Mouse (Mus musculus): ENCODE data around the gene Fcgrt.
"Not testable (repeated sequence)": the region's sequence is repeated elsewhere in the genome, so short reads cannot be mapped to it uniquely, and the experiment has no call there.

Gene Fcgrt

DNA sequence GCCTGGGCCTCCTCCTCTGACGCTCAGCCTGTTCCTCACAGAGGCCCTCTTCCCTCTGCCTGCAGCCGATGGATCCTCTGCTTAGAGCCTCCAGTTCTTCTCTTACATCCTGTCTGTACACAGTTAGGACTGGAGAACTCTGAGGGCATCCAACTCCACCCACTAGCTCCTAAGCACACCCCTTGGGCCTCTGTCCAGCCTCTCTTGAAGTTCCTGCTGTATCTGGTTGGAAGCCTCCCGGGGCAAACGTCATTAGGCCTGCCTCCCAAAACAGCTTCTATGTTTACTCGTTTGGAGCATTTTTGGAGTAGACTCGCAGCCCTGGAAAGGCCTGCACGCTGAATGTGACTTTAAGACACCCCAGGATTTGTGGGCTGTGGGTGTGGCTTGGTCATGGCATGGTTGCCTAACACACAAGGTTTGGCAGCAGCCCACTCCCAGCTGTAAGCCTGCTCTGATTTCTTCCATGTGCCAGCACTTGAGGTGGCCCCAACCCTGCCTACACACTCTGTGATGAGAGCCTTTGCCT is at the start of gene Fcgrt:
Fcgrt (minus strand) TSS at position 200 of the 529 bp plus-strand sequence.
- DNase-seq (ENCODE audit: low read depth in 1 of 2, low spot score in 2 of 2): peak; percentile 58 to 72

DNA sequence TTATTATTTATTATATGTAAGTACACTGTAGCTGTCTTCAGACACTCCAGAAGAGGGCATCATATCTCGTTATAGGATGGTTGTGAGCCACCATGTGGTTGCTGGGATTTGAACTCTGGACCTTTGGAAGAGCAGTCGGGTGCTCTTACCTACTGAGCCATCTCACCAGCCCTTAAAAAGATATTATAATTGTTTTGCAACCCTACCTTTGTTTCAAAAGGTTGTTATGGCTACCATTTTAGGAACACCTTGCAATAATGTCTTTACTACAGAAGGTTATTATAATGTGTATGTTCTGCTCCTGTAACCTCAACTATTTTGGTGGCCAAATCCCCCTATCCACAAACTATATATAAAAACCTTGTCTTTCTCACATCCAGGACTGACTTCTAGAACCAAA is 49.4 kb upstream of the Fcgrt start:
- DNase-seq (ENCODE audit: low read depth in 1 of 2, low spot score in 2 of 2): not testable (repeated sequence)

DNA sequence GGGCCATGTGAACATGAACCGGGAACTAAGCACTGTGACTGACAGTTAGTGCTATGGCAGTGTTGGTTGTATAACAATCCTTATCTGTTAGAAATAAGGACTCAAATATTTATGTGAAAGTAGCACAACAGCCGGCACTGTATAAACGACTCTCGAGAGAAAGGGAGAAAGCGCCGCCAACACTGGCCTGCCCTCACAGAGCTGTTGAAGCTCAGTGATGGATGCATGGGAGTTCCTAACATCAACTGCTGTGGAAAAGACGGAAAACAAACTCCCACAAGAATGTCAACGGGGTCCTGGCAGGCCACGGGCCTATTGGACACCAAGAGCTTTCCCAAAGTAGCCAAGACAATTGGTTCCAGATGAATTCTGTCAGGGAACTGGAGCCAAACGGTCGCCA is 47.7 kb upstream of the Fcgrt start:
- DNase-seq (ENCODE audit: low read depth in 1 of 2, low spot score in 2 of 2): no peak

DNA sequence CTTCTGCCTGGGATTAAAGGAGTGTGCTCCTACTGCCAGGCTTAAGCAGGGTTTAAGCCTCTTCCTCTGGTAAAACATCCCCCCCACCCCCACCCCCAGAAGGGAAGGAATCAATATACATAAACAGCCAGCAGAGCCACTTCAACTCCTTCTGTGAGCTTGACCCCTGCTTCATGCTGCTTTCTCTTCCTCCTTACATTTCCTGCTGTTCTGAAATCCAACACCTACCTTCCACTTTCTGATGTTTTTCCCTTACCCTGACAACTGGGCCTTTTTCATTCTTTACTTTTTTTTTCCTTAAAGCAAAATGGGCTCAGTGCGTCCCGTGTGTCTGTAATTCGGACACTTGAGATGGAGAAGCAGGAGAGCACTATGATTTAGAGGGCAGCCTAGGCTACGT is 46.7 kb upstream of the Fcgrt start:
- no peak for DNase-seq (ENCODE audit: low read depth in 1 of 2, low spot score in 2 of 2)

DNA sequence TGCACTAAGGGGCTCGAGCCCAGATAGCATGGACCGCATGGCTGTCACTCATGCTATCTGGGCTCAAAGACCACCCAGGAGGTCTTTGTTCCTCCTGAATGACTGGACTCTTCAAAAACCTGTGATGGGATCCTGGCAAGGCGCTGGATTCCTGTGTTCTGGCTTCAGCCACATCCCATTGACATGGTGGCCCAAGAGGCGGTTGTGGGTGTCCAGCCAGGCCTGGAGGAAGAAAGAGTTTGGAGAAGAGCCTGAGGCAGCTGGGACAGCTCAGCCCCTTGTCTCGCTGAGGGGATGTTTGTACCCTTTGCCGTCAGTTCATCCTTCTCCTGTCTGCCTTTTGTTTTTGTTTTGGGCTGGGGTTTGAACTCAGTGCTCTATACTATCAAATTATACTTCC is 45.9 kb upstream of the Fcgrt start:
- no peak for DNase-seq (ENCODE audit: low read depth in 1 of 2, low spot score in 2 of 2)

DNA sequence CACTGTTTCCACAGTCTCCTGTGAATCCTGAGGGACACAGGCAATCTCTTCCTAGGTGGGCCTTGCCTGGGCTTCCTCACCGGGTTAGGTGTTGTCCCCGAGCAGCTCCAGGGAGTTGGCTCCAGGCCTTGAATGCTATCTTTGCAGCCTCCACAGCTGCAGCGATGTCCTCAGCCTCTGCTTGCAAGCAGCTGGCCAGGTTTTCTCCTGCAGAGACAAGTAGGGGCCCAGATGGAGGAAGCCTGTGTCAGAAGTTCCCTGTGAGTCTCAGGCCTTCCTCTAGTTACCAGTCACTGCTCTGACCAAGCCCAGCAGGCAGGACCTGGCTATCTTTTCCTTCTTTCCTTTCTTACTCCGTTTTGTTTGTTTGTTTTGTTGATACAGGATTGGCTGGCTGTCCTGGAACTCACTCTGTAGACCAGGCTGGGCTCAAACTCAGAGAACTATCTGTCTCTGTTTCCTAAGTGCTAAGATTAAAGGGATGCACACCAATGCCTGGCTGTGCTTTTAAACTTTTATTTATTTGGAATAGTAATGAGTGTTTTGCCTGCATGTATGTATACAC is 45.0 kb upstream of the Fcgrt start:
- DNase-seq (ENCODE audit: low read depth in 1 of 2, low spot score in 2 of 2): no peak

DNA sequence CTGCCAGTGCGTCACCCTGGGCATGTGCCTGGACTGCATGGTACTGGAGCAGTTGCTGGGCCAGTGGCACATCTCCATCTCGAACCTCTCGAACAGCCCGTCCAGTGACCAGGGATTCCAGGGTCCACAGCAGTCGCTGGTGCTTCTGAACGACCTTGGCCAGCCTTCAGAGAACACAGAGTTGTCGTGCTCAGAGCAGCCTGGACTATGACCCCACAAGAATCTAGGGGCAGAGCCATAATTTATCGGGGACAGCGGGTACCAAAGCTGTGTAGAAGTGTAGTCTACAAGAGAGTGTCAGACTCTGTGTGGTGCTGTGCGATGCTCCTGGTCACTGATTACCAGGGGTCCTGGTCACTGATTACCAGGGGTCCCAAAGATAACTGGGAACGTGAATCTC is 44.2 kb upstream of the Fcgrt start:
- DNase-seq (ENCODE audit: low read depth in 1 of 2, low spot score in 2 of 2): no peak

DNA sequence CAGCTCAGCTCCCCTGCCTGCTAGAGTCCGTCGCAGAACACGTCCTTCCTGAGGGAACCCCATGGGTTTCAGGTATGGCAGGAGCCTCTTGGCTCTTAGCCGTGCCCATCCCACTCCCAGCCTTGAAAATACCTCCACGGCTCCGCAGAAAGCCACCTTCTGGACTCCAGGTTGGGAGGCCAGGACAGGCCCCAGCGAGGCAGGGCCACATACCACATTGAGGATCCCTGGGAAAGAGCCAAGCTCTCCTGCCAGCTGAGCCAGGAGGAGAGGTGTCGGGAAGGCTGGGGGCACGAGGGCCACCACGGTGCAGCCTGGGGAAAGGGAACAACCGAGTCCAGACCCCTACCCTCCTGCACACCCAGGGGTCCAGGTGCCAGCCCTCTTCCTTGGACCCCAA is 43.6 kb upstream of the Fcgrt start:
- no peak for DNase-seq (ENCODE audit: low read depth in 1 of 2, low spot score in 2 of 2)

DNA sequence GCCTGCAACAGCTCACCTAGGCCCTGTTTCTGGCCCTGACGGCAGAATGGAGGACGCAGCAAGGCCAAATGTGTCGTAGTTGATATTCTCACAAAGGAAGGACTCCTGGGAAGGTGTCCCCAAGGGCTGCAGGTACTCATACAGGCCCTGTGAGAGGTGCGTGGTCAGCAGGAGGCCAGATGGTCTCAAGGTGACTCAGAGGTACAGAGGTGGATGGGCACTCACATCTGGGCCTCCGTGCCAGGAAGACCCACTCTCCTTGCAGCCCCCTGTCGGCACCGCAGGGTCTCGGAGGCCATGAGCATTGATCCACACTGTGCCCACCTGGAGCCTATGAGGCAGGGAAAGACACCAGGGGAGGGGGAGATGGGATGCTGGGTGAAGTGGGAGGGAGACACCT is 41.8 kb upstream of the Fcgrt start:
- DNase-seq (ENCODE audit: low read depth in 1 of 2, low spot score in 2 of 2): no peak

DNA sequence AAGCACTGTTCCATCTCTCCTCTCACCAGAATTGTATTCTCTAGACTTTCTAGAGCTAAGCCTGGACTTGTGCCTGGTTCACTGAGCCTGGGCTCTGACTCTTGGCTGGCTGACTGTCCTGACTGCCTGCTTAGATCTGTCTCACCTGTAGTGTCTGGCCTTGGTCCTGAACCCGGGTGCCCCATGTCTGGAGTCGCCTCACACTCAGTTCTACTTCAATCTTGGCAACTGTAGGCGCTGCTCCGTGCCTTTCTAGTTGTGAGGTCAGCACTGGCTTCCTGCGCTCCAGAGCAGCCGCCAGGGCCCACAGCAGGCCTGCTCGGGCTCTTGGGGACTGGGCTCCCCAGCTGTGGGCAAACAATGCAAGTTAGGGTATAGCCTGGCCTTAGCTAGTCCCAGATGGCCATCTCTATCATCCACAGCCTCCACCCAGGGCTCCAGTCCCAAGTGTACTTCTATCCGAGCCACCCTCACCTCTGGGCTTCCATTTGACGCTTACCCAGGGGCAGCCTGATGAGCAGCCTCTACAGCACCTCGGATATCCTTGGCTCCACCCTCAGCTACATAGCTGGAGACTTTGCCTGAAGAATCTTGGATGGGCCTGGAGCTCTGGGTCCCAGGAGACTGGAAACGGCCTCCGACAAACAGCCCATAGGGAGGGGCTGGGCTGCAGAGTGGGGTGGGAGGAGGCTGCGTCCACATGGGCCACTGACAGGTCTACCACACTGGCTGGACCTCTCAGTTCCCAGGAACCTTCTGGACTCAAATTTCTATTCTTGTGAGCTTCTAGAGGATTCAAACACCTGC is 40.9 kb upstream of the Fcgrt start:
- no peak for DNase-seq (ENCODE audit: low read depth in 1 of 2, low spot score in 2 of 2)

DNA sequence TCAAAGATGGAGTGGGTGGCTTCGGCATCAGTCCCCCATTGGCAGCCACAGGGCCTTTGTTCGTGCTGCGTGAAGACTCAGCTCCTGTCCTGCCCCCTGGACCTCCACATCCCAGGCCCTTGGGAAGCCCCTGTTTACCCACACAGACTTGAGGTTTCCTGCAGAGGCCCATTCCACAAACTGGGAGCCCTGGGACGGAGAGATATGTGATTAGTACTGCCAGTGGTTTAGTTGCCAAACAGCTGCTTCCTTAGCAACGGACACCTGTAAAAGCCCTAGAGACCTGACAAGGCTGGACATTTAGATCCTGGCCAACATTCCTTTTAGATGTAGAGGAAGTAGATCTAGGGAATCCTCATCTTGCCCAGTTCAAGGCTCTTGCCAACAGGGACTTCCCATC is 38.3 kb upstream of the Fcgrt start:
- DNase-seq (ENCODE audit: low read depth in 1 of 2, low spot score in 2 of 2): no peak

DNA sequence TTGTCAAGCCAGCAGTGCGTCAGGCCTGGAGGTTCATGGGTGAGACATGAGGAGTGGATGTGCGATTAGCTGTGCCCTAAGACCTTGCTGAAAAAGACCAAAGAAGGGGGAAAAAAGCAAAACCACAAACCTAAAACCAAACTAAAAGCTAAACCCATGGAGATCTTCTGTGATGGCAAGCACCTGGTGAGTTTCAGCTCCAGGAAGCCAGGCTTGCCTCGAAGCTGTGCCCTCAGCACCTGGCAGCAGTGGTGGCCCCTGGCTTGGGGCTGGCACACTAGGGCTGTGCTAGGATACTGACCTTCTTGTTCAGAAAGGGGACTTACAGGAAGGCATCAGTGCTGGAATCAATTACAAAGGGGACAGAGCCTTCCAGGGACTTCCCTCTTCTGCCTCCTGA is 37.7 kb upstream of the Fcgrt start:
- DNase-seq (ENCODE audit: low read depth in 1 of 2, low spot score in 2 of 2): no peak

DNA sequence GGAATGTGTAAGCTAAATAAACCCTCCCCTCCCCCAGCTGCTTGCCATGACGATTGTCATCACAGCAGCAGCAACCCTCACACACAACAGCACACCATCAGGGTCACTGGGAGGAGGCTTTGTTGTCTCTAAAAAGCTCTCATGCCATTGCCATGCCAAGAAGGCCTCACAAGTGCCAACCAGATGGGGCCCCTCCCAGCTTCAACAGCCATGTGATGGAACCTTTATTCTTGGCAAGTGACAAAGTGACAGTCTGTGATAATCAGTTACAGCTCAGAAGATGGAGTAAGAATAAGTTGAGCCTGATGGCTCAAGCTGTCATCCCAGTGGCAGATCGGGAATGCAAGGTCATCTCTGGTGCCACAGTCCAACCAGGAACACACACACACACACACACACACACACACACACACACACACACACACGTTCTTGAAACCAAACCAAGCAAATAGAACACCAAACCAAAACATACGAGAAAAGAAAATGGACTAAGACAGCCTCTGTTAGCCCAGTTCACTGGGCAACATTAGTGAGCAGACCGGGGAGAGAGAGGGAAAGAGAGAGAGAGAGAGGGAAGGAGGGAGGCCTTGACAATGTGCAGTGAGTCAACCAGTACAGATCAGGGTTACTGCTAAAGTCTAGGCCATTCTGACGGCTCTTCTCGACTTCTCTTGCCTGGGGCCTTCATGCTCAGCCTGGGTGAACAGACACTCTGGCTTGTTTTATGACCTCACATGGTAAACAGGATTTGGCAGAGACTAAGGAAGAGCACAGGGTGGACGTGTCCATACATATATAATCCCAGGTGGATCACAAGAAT is 36.5 kb upstream of the Fcgrt start:
- DNase-seq (ENCODE audit: low read depth in 1 of 2, low spot score in 2 of 2): no peak

DNA sequence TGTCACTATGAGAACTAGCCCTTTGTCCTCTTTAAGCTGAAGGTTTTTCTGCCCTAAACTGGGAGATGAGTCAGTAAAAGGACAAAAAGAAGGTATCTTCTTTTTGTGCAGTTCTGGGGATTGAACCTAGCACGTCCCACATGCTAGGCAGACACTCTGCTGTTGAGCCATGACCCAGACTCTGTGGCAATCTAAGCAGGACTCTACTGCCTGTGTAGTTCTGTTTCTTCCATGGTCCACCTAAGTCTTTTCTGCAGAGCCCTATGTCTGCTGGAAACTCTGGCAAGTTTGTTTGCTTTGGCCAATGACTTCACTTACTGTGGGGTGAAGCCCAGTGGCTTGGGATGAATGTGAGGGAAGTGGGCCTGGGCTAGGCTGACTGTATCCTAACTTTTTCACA is 34.8 kb upstream of the Fcgrt start:
- DNase-seq (ENCODE audit: low read depth in 1 of 2, low spot score in 2 of 2): no peak

DNA sequence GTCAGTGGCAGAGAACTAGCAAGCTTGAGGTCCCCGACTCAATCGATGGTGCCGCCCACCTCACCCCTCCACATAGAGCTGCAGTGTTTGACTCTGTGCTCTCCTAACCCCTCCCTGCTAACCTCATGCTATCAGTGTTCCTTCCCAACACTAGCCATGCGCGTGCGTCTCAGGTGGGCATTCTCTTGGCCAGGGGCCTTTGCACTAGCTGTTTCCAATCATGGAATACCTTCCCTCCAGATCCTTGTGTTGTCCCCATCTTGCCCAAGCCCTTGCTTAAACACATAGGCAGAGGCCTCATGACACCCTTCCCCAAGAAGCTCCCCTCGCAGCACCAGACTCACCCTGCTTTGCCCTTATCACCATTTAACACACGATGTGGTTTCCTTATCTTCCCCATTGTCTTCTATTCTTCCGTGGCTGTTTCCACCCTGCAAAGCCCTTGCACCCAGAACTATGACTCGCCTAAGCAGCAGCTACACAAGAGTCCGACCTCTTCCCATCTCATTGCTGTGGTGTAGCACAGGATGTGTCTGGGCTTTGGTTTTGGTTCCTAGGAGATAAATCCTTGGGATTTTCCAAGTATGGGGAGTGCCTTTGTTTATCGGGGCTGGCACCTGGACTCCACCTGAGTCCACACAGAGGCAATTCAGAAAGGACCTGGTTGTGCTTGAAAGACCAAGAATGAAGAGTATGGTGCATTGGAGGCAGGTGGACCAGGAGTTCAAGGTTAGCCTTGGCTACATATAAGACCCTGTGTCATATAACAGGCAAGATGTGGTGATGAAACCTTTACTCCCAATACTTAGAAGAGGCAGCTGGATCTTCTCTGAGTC is 33.7 kb upstream of the Fcgrt start:
- DNase-seq (ENCODE audit: low read depth in 1 of 2, low spot score in 2 of 2): no peak

DNA sequence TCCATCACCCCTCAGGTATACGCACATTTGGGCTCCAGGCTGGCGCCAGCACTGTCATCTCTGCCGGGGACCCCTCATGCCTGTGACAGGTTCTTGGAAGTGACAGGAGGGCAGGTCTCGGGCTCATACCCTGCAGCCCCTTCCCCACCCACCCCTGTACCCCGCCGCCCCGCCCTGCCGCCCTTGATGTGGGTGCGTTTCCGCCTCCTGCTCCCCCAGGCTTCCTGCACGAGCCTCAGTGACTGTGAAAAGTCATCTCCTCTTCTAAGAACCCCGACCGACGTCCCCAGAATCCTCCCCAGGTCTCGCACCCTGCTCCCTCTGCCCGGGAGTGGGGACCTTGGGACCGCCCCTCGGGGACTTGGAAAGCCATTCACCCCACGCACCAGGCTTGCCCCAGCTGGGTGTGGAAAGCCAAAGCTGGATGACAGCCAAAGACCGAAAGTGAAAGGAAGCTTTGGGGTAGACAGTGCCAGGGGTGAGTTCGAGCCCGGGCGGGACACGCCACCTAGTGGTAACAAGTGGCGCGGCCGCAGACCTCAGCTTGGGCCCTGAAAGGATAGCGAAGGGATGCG is 32.4 kb upstream of the Fcgrt start, which contains the start of the genes Gm45713 and Flt3l:
Gm45713 (minus strand) TSS at position 239 of the 575 bp plus-strand sequence.
Flt3l (minus strand) TSS at position 440 of the 575 bp plus-strand sequence.
- DNase-seq (ENCODE audit: low read depth in 1 of 2, low spot score in 2 of 2): peak; percentile 63 to 87

DNA sequence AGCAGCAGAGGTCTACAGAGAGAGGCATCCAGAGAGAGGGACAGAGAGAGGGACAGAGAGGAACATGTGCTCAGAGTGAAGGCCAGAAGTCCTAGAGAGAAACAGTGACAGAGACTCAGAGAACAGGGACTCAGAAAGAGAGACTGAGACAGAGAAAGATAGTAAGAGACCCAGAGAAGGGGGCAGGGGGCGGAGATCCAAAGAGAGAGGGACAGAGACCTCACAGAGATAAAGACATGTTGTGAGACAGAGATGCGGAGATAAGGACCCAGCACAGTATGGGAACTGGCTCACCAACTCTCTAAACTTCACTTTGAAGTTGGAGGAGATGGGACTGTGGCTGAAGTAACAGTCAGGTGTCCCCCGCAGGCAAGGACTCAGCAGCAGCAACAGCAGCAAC is 31.7 kb upstream of the Fcgrt start:
- DNase-seq (ENCODE audit: low read depth in 1 of 2, low spot score in 2 of 2): no peak

DNA sequence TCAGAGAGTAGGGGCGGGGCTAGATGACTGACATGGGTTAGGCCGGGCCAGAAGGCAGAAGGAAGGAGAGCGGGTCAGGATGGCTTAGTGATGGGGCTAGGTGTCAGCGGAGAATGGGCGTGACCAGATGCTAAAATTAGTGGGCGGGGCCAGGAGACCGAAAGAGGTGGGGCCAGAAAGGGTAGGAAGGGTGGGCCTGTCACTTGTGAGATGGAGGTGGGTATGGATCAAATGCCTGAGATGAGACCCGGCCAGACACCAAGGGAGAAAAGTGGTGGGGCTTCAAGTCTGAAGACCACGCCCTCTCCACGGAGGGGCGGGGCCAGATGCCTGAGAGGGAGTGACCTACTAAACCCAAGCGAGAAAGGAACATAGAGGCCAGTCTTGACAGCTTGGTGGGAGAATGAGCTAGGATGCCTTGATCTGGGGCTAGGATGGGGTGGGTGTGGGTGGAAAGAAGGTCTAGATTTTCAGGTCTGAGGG is 30.9 kb upstream of the Fcgrt start:
- no peak for DNase-seq (ENCODE audit: low read depth in 1 of 2, low spot score in 2 of 2)

DNA sequence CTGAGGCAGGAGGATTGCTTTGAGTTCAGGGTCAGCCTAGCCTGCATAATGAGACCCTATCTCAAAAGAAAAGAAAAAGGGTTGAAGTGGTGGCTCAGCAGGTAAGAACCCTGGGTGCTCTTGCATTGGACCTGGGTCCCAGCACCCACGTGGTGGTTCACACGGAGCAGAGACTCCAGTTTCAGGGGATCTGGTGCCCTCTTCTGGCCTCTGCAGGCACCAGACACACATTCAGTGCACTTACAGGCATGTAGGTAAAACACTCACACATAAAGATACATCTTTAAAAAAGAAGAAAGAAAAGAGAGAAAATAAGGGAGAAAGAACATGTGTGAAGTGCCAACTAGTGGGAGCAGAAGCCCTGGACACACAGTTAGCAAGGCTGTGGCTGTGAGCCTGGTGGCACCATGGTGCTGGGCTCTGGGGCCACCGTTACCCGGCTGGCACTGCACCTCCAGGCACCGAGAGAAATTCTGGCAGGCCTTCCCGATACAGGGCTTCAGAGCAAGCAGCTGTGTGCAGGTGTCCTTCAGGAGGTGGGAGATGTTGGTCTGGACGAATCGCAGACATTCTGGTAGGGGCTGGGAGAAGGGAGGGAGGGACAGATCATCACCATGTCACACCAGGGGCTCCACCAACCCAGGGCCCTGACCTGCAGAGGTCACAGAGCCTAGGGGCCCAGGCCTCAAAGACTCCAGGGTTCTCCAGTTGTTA is 30.0 kb upstream of the Fcgrt start:
- no peak for DNase-seq (ENCODE audit: low read depth in 1 of 2, low spot score in 2 of 2)

DNA sequence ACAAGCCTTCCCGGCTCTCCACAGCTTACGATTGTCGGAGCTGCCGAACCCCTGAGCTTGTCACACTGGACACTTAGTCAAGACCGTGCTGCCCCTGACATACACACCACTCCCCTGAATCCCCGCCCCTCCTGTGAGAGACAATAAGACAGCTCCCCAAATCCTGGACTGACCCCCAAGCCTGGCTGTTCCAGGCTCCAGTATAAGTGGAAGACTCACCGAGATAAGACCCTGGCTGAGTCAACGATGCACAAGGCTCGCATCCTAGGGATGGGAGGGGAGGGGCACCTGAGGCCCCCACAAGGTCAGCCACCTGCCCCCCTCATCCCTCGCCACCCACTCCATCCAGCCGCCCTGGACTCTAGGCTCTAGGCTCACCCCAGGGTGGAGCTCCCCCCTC is 28.2 kb upstream of the Fcgrt start:
- no peak for DNase-seq (ENCODE audit: low read depth in 1 of 2, low spot score in 2 of 2)

Measured in monocyte, adult 2 months (primary cell).